Mouse (Mus musculus) adrenal gland, adult 18-20 months (tissue): ENCODE measurements around the gene Taar8b. TPM values are rescaled to one million over a fixed set of nuclear protein-coding genes. Genes with fewer than 3 reads are reported as not detected.
"Not testable (repeated sequence)": the region's sequence is repeated elsewhere in the genome, so short reads cannot be mapped to it uniquely, and the experiment has no call there.

Experiments used
- DNase-seq, 2 experiments: peaks; one replicate each; pipeline ENCODE4 v3.0.0; 2021 to 2022; ENCODE audit warnings: low spot score in 2 of 2
- long read RNA-seq, 2 experiments: library from polyadenylated mRNA; stranded (forward); transcript quantifications; one replicate each; pipeline ENCODE4 v2.0.0; 2021
- total RNA-seq, 2 experiments: library from RNA; stranded (reverse); gene quantifications; 1 replicate in 1 of 2; 2 replicates in 1 of 2; pipeline ENCODE4 v1.2.3; 2021

Taar8b gene
- total RNA-seq: not detected
- long read RNA-seq, experiment 1: 0 reads
- long read RNA-seq, experiment 2: 0 reads

DNA sequence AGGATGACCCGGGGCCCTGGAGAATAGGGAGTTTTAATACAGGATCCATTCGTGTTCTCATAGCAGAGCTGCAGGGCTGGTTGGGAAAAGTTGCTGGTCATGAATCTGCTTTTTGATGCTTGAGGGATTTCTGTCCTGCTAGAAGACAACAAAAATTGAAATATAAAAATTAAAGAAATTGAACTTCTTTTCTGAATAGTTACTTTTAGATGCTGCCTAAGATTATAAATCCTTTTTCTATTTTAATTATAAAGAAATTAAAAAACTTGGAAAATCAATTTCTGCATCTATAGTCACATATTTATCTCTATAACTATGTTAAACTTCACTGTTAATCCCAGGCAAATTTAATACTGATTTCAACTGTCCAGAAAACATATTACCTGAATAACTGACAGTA lies at the start of gene Taar8b:
Taar8b (minus strand) TSS at position 101 of the 400 bp plus-strand sequence.
- DNase-seq: no peak

DNA sequence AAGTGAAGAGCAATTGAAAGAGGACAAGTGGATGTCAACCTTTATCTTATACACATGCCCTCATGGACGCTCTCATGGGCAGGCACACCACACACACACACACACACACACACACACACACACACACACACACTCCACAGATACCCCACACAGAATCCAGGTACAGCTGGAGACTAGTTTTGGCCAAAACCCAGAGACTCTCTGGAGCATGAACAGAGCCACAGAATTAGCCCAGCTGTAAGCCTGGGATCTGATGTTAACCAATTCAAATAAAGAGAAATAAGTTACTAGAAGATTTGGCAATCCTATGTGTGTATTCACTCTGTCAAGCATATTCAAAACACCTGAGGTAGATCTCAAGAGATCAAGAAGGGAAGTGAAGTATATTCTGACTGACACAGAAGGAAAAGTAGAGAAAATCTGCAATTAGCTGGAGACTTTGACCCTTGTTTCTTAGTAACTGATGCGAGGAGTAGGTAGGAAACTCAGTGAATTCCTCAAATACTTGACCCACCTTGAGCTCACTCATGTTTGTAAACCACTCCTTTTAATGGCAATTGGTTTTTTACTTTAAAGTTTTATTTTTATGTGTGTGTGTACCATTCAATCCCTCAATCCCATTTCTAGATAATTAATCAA lies 46.6 kb upstream of the Taar8b start:
- no peak for DNase-seq

DNA sequence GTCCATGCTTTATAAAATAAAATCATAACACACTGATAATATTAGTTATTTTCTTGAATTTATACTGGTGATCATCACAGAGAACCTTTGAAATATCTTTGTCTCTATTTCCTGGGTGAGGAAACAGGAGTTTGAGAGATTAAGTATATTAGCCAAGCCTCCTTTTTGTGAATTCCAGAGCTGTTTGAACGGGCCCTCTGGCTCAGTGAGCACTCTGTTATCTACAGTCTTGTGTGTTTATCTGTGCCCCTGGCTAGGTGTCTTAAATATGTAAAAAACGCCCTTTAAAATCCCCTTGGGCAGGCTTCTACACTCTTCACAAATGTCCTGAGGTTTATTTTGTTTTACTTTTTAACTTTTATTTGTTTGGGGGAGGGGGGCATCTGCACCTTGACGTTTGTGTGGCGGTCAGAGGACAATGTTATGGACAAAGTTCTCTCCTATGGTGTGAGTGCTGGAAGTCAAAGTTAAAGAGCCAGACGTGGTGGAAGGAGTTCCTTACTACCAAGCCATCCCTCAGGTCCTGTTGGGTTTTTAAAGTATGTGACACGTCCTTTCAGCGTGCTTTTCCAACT lies 42.1 kb upstream of the Taar8b start:
- no peak for DNase-seq

DNA sequence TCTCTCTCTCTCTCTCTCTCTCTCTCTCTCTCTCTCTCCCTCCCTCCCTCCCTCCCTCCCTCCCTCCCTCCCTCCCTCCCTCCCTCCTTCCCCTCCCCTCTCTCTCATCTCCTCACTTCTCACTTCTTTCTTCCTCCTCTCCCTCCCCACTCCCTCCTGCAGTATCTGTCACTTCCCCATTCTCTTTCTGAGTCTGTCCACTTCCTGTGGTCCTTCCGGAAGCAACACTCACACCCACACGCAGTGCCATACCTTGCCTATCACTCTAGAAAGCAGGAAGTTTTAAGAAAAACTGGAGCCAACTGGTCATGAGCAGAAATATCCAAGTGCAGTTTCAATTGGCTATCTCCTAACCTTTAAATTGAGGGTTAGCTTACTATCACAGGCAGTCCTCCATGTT lies 41.0 kb upstream of the Taar8b start:
- no peak for DNase-seq

DNA sequence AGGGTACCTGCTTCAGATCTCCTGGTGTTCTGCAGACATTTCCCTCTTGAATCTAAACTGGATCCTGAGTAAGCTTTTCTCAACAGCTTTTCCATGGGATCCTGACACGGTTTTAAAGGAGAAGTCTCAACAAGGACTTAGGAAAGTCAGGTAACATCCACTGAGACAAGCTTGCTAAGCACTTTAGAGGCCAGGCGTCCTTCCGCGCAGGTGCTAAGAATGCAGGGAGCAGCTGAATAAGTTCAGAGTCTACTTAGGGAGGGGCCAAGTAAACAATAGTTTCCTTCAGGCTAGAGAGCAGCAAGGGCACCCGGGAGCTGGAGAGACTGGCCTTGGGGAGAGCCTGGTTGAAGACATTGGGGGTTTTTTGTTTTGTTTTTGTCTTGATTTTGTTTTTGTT lies 40.2 kb upstream of the Taar8b start:
- no peak for DNase-seq

DNA sequence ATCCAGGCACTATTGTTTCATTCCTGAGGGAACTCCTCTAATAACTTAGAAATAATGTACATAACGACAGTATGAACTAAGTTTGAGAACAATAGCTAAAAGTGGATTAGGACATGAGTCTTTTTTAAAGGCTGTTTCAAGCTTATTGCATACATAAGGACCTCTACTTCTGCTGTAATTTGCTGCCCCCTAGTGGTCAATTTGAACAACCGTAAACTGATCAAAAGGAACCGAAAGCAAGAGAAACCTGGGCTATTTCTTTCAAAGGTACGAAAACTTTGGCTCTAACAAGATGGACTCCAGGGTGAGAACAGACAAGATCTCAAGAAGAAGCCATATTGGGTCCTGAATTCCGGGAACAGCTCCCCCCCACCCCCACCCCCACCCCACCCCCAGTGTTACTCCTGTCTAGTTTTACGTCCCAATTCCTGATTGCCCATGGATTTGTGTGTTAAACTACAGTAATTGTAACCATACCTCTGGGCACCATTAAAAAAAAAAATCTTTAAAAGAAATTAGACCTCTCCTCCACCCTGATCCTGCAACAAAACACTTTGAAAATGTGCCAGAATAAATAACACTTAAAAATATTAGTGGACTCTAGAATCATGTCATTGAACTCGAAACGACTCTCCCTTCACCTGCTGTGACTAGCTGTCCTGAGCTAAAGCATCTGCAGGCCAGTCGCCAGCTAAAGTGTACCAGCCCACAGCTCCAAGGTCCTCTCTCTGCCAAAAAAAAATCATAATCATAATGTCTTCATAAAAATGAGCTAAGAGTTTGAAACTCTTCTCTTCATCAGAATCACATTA lies 39.6 kb upstream of the Taar8b start:
- DNase-seq: peak; percentile 36 to 37

DNA sequence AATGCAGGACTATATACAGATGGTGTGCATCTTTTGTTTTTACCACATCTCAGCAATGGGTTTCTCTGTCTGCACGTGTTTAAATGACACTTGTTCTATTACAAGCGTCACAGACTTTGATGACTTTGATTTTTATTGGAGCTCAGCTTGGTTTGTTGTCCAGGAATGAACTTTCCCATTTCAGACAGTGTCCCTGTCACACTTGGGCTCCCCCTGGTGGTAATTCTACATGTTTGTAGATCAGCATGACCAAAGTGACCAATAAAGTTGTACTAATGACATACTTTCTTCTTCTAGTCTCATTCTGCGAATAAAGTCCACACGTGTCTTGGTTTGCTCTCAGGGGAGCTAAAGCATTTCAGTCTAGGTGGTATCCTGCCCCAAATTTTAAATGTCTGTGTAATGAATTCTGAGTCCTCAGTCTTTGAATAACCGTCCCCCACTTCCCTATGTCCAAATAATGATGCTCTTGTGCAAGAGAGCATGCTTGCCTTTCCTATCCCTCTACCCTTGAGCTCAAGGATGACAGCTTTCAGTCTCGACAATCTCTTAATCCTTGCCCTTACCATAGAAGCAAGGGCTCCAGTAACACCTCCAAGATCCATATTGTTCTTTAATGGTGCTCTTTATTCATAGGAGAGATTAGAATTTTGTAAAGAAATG lies 19.2 kb upstream of the Taar8b start:
- DNase-seq: peak; percentile 25 to 35

DNA sequence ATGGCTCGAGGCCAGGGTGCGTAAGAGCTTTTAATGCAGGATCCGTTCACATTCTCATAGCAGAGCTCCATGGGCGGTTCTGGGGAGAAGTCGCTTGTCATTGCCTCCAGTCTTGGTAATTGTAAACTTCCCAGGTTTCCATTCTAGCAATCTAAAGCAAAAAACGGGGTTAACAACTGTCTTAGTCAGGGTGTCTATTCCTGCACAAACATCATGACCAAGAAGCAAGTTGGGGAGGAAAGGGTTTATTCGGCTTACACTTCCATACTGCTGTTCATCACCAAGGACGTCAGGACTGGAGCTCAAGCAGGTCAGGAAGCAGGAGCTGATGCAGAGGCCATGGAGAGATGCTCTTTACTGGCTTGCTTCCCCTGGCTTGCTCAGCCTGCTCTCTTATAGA lies 17.3 kb upstream of the Taar8b start, which contains the start of gene Taar9:
Taar9 (minus strand) TSS at position 101 of the 400 bp plus-strand sequence.
- DNase-seq: not testable (repeated sequence)

DNA sequence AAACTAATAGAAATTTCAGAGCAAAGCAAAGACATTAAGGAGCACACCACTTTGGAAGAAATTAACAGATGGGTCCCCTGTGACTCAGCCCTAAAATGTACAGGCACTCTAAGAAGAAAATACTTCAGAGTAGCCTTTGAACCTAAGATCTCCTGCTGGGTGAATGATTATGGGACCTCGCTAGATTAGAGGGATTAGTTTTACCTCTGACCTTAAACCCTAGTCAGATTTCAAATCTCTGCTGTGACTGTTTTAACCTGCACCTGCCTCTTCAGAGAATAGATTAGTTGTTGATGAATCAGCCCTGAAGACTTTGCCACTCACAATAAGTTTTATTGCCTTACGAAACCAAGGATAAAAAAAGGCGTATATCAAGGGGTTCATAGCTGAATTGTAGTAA lies 16.1 kb upstream of the Taar8b start:
- no peak for DNase-seq

DNA sequence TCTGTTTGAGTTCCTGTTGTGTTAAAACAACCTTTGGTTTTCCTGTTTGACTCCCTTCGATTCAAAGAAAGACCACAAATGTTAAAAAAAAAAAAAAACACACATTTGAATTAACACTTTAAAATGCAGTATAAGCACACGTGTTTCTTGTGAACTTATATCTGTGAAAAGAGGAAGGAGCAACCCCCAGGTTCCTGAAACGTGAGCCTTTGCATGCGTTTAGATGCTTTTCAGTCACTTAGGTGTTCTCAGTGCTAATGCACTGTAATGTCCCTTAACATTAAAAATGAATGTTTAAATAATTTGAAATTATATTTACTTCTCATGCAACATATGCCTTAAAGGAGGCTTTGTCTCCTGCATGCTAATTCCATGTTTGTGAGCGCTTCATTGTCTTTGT lies 15.7 kb upstream of the Taar8b start:
- DNase-seq: no peak

DNA sequence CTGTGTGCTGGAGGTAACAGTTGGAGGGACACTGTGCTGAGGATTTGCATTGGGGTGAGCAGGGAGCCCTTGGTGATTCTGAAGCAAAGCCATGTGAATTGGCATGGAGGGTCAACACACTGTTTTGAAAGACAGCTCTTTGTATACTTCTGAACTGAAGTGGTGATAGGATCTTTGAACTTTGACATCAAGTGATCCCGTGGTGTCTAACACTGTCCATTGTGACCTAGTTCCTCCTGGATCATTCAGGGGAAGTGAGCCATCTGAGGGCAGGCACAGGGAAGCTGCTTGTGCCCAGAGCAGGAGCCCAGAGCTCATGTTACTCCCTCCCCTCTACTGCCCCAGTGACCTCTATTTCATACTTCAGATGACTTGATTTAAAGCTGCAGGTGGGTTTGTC lies 11.2 kb upstream of the Taar8b start:
- not testable (repeated sequence) for DNase-seq

DNA sequence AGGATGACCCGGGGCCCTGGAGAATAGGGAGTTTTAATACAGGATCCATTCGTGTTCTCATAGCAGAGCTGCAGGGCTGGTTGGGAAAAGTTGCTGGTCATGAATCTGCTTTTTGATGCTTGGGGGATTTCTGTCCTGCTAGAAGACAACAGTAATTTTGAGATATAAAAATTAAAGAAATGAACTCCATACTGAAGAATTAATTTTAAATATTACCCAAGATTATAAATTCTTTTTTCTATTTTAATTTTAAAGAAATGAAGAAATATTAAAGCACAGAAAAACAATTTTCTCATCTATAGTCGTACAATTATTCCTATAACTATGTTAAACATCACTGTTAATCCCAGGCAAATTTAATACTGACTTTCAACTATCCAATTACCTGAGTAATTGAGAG lies 9.7 kb upstream of the Taar8b start, which contains the start of gene Taar8c:
Taar8c (minus strand) TSS at position 101 of the 400 bp plus-strand sequence.
- DNase-seq: not testable (repeated sequence)

DNA sequence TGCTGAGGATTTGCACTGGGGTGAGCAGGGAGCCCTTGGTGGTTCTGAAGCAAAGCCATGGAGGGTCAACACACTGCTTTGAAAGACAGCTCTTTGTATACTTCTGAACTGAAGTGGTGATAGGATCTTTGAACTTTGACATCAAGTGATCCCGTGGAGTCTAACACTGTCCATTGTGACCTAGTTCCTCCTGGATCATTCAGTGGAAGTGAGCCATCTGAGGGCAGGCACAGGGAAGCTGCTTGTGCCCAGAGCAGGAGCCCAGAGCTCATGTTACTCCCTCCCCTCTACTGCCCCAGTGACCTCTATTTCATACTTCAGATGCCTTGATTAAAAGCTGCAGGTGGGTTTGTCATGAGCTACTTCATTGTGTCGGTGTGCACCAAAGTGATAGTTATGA lies 4.9 kb upstream of the Taar8b start:
- DNase-seq: not testable (repeated sequence)

DNA sequence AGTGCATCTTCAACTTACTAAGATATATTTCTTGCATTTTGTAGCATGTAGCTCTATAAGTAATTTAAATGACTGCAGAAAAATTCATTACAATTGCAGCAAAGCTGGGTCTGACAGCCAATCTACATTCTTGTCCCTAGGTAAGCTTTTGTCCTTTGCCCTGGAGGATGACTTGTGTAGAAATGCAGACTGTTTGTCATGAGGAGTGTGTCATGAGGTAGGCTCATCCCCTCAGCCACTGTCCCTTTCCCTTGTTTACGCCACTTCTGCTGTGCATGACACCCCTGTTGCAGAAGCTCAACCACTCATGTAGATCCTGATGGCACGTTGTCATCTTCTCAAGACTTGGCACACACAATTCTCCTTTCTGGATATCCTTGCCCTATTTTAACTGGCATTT lies 4.9 kb downstream of the Taar8b start:
- DNase-seq: no peak

DNA sequence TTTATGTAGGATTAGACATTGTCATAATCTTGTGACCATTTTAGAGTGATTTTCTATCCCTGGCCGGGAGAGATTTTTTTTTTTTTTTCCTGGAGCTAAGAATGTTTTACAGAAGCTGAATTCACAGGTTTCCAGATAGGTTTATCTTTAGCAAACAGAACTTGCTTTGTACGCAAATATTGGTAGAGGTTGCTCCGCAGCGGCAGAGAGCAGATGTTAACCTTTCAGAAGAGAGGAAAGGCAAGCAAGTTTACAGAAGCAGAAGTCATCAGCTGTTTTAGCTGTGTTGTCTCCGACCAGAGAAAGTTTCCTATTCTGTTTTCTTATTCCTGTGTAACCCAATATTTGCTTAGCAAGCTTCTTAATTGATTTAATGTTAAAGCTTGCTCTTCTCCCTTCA lies 5.5 kb downstream of the Taar8b start:
- DNase-seq: no peak

DNA sequence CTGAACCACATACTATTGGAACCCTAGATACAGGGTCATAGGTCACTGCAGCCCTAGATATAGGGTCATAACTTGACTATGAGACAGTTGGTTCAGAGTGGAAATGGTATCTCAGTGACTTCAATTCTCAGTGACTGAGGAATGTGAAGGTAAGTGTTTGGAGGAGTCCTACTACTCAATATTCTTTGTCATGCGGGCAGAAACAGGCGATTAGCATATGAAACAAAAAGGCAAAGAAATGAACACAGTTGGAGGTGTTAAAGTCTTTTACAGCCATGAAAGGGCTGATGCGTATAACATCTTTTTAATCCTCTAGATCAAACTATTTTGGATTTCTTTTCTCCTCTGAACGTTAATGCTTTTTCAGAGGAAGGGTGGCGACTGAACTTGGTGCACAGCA lies 6.2 kb downstream of the Taar8b start:
- no peak for DNase-seq

DNA sequence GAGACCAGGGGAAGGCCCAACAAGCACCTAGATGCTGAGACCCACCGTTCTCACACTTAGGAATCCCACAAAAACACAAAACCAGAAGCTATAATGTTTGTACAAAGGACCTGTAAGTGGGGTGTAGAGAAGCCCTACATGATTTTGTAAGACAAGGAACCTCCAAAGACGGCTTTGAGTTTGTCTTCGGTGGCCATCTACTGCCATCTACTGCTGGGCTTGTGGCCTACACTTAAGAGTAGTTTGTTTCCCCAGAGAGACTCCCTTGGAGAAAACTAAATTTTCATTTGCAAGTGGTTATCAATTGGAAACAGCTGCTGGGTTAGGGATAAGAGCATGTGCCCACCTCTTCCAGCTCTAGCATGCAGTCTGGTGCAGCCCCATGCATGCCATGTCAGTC lies 11.9 kb downstream of the Taar8b start:
- DNase-seq: peak; percentile 27 to 32

DNA sequence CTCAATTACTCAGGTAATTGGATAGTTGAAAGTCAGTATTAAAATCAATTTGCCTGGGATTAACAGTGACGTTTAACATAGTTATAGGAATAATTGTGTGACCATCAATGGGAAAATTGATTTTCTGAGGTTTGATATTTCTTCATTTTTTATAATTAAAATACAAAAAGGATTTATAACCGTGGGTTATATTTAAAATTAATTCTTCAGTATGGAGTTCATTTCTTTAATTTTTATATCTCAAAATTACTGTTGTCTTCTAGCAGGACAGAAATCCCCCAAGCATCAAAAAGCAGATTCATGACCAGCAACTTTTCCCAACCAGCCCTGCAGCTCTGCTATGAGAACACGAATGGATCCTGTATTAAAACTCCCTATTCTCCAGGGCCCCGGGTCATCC lies 15.9 kb downstream of the Taar8b start, which contains the start of gene Taar8a:
Taar8a (plus strand) TSS at position 301 of the 400 bp plus-strand sequence.
- DNase-seq: not testable (repeated sequence)

DNA sequence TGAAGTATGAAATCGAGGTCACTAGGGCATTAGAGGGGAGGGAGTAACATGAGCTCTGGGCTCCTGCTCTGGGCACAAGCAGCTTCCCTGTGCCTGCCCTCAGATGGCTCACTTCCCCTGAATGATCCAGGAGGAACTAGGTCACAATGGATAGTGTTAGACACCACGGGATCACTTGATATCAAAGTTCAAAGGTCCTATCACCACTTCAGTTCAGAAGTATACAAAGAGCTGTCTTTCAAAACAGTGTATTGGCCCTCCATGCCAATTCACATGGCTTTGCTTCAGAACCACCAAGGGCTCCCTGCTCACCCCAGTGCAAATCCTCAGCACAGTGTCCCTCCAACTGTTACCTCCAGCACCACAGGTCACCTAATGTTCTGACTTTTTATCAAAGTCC lies 17.3 kb downstream of the Taar8b start:
- not testable (repeated sequence) for DNase-seq

DNA sequence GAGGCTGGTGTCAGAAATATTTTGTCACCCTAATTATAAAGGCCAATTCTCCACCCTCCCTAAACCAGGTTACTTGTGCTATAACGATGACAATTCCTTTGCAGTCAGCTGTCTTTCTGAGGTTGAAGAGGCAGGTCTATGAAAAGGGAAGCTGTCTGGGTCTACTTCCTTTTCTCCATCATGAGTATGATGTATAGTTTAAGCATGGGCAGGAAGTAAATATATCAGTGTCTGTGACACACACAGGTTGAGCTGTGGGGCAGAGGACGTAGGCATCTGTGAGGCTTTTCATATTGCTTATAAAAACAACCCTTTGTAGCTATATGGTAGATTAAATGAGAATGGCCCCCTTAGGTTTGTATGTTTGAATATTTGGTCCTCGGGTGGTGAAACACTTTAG lies 33.1 kb downstream of the Taar8b start:
- DNase-seq: no peak

DNA sequence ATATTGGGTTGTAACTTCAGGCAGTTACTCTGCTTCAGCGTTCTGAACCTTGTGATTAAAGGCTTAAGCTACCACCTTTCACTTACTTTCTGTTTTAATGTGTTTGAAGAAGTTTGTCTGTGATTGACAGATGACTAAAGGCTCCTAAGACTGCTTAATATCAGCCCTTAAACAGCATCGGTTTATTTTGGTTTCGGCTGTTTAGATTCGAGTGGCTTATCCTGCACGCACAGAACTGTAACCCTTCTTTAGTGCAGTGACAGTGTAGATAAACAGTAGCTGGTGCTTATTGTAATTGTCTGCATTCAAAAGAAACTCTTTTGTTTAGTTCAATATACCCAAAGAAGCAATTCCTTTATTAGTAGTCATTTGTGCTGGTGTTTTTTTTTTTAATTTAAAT lies 40.1 kb downstream of the Taar8b start:
- DNase-seq: no peak
